Mouse (Mus musculus) lung, postnatal 0 days (tissue): ENCODE data around the gene Gm21860. TPM values are rescaled to one million over a fixed set of nuclear protein-coding genes. Genes with fewer than 3 reads are reported as not detected.
"Not testable (repeated sequence)": the region's sequence is repeated elsewhere in the genome, so short reads cannot be mapped to it uniquely, and the experiment has no call there.

Source experiments
- ATAC-seq: fragments of 200-750 bp; cut with Nextera tagmentation; 2 replicates; pipeline ENCODE4 v1.8.0; 2017; ENCODE audit warnings: moderate library complexity
- DNase-seq: peaks from one replicate; pipeline ENCODE4 v3.0.0-alpha.2; 2016; ENCODE audit warnings: low spot score
- H3K27ac ChIP-seq: fragments of 300-500 bp; sonication (generic); 2 replicates; pipeline ENCODE4 v1.5.1; 2014; ENCODE audit warnings: antibody characterized with exemption, mild to moderate bottlenecking, low read length, mixed read lengths
- H3K27me3 ChIP-seq: fragments of 300-500 bp; sonication (generic); replicated peaks from 2 replicates; pipeline ENCODE4 v1.6.1; 2014; ENCODE audit warnings: low read length, mixed read lengths; ENCODE audit not compliant: insufficient read depth
- H3K36me3 ChIP-seq: fragments of 300-500 bp; sonication (generic); 2 replicates; pipeline ENCODE4 v1.6.1; 2014; ENCODE audit warnings: low read length, mixed read lengths; ENCODE audit not compliant: insufficient read depth
- H3K4me1 ChIP-seq: fragments of 300-500 bp; sonication (generic); 2 replicates; pipeline ENCODE4 v1.6.1; 2014; ENCODE audit warnings: antibody characterized with exemption, low read depth, low read length, mixed read lengths; ENCODE audit not compliant: insufficient read depth
- H3K4me2 ChIP-seq: fragments of 300-500 bp; sonication (generic); replicated peaks from 2 replicates; pipeline ENCODE4 v1.6.1; 2014; ENCODE audit warnings: low read depth, mild to moderate bottlenecking, low read length, moderate library complexity, mixed read lengths
- H3K4me3 ChIP-seq: fragments of 300-500 bp; sonication (generic); 2 replicates; pipeline ENCODE4 v1.5.1; 2014; ENCODE audit warnings: low read depth, low read length
- H3K9ac ChIP-seq: fragments of 300-500 bp; sonication (generic); replicated peaks from 2 replicates; pipeline ENCODE4 v1.6.1; 2014; ENCODE audit warnings: low read depth, mild to moderate bottlenecking
- H3K9me3 ChIP-seq: fragments of 300-500 bp; sonication (generic); 2 replicates; pipeline ENCODE4 v1.6.1; 2016; ENCODE audit warnings: low read length, mixed read lengths
- CTCF ChIP-seq: IDR thresholded peaks from 2 replicates; pipeline ENCODE4 v1.5.1; 2016; ENCODE audit warnings: antibody characterized with exemption, mild to moderate bottlenecking
- EP300 ChIP-seq: IDR thresholded peaks from 2 replicates; pipeline ENCODE4 v1.6.1; 2016; ENCODE audit warnings: antibody characterized with exemption, mild to moderate bottlenecking, control low read depth
- WGBS: fragments of 180-500 bp; shearing (Covaris S2); extraction: QIAGEN DNeasy Blood & Tissue Kit; methylation state at CpG from one replicate; pipeline ENCODE4 v1.1.7; 2014; 5-methylcytosine and 5-hydroxymethylcytosine counted together
- polyA plus RNA-seq: library from polyadenylated mRNA; unstranded; fragments of >200 nt; fragmentation: Nextera tagmentation; extraction: Ambion mirVana; gene quantifications from 2 replicates; pipeline ENCODE4 v1.2.1, GENCODE M21; 2015

Gm21860 gene
- not detected in 2 replicates for polyA plus RNA-seq

DNA sequence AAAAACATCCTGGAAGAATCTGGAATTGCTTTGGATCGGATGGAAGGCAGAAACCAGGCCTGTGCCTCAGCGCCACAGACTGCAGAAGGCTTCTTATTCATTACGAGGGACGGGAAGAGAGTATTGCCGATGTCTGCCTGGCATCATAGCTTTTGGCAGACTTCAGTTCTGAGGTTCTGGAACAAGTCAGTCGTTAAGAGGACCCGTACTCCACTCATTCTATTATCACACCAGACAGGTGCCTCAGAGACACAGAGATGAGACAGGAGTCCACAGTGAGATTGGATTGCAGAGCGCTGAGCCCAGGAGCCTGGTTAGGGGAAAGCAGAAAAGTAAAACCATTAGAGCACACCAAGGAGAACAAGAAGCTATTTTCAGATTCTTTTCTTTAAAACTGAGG is at the start of gene Gm21860:
Gm21860 (minus strand) TSS at position 101 of the 400 bp plus-strand sequence.
- H3K4me2 ChIP-seq, DNase-seq, H3K36me3 ChIP-seq, H3K27me3 ChIP-seq, ATAC-seq, H3K4me1 ChIP-seq, H3K9me3 ChIP-seq, H3K27ac ChIP-seq, H3K9ac ChIP-seq, H3K4me3 ChIP-seq: not testable (repeated sequence)
- WGBS, result no CpG with 5 or more reads among the region's 8 CpGs

DNA sequence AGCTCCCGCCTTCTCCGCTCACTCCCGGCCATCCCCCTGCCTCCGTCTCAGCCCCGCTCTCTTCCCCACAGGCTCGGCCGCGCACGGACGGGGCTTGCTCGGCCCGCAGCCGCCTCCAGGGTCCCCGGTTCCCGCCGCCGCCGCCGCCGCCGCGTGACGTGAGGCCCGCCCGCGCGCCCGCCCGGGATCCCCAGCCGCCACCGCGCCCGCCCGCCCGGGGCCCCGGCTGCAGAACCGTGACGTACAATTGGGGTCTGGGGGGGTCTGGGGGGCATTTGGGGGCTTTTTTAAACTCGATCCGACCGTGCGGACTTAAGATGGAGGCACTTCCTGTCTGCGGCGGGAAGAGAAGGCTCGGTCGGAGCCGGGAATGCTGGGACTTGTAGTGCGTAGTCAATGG is 29.8 kb upstream of the Gm21860 start, which contains the start of gene Gm47283:
Gm47283 (plus strand) TSS at position 301 of the 400 bp plus-strand sequence.
- not testable (repeated sequence) for H3K4me2 ChIP-seq, H3K36me3 ChIP-seq, H3K4me1 ChIP-seq, H3K4me3 ChIP-seq, DNase-seq, H3K27ac ChIP-seq, ATAC-seq, H3K27me3 ChIP-seq, H3K9me3 ChIP-seq, H3K9ac ChIP-seq
- WGBS, result no CpG with 5 or more reads among the region's 48 CpGs

DNA sequence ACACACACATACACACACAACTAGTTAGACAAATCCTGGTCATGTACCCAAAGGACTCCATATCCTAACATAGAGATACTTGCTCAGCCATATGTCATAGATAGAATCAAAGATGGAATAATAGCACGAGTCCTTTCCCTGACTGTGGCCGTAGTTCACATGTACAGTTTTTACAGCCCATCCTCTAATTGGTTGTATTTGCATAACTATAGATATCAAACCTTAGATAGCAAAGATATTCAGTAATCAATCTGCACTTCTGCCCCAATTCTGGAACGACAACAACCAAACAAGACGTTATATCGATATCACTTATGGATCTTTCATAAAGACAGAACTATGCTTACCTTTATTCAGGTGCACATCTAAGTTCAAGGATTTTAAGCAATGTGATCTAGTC is 9.4 kb downstream of the Gm21860 start:
- not testable (repeated sequence) for H3K27me3 ChIP-seq, H3K36me3 ChIP-seq, ATAC-seq, DNase-seq, H3K9ac ChIP-seq, H3K4me2 ChIP-seq, H3K27ac ChIP-seq, H3K4me3 ChIP-seq, H3K4me1 ChIP-seq
- peaks cover 13% of the 10 kb centered on the region for H3K9me3 ChIP-seq
- 93% methylated on average over 5 of the region's 5 CpGs for WGBS

DNA sequence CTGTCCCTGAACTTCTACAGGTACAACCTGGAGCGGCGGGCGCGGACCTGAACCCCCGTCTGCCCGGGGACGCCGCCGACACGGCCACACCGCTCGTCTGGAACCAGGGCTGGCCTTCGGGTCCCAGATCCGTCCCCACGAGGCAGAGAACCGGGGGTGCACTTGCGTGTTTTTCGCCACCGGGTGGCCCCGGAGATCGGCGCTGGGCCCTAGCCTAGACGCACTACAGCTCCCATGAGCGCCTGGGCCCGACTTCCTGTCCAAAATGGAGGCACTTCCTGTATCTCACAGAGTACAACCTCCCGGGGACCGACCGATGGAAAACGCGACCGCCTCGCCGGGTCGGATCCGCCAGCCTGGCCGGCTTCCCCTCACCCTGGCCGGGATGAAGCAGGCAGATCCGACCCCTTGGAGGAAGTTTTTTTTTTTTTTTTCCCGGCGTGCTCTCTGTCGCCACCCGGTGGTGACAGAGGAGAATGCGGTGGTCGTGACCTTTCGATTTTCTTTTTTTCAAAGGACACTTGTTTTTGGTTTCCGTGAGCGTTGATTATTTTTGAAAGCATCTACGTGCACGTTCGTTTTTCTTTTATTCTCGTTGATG is 10.1 kb downstream of the Gm21860 start:
- peak overlapping the region; percentile 34; the same call in 1 of the 2 replicates for H3K4me2 ChIP-seq
- H3K36me3 ChIP-seq, H3K9ac ChIP-seq, H3K4me1 ChIP-seq, H3K27ac ChIP-seq, H3K4me3 ChIP-seq, H3K27me3 ChIP-seq: not testable (repeated sequence)
- peak; percentile 78 for DNase-seq
- 55% methylated on average over 51 of the region's 51 CpGs for WGBS
- H3K9me3 ChIP-seq, result peaks cover 17% of the 10 kb centered on the region
- peak; percentile 87 for ATAC-seq

DNA sequence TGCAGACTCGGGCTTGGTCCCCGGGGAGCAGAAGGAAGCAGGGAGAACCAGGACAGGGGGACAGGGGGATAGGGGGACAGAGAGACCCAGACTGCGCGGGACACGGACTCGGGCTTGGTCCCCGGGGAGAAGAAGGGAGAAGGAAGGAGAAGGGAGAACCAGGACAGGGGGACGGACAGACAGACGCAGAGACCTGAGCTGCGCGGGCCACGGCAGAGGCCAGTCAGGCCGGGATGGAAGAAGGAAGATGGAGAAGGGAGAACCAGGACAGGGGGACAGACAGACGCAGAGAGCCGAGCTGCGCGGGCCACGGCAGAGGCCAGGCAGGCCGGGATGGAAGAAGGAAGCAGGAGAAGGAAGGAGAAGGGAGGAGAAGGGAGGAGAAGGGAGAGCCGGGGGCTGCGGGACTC is 10.8 kb downstream of the Gm21860 start:
- TF ChIP-seq EP300 (no peak), CTCF (no peak)

DNA sequence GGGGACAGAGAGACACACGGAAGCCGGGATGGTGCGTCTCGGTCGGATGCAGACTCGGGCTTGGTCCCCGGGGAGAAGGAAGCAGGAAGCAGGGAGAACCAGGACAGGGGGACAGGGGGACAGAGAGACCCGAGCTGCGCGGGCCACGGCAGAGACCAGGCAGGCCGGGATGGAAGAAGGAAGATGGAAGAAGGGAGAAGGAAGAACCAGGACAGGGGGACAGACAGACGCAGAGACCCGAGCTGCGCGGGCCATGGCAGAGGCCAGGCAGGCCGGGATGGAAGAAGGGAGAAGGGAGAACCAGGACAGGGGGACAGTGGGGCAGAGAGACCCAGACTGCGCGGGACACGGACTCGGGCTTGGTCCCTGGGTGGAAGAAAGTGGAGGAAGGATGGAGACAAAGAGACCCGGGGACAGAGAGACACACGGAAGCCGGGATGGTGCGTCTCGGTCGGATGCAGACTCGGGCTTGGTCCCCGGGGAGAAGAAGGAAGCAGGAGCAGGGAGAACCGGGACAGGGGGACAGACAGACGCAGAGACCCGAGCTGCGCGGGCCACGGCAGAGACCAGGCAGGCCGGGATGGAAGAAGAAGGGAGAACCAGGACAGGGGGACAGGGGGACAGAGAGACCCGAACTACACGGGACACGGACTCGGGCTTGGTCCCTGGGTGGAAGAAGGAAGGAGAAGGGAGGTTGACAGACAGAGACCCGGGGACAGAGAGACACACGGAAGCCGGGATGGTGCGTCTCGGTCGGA is 11.4 kb downstream of the Gm21860 start:
- H3K4me1 ChIP-seq, H3K27ac ChIP-seq, H3K4me3 ChIP-seq, H3K36me3 ChIP-seq, H3K9ac ChIP-seq, ATAC-seq, H3K4me2 ChIP-seq, H3K27me3 ChIP-seq: not testable (repeated sequence)
- WGBS, result 91% methylated on average over 46 of the region's 46 CpGs
- peak; percentile 4 for DNase-seq
- H3K9me3 ChIP-seq, result peaks cover 24% of the 10 kb centered on the region

More for the DNA sequence above, 10.8 kb downstream of the Gm21860 start:
- Histone ChIP-seq H3K27ac (no peak overlapping the region), H3K4me2 (no peak overlapping the region), H3K4me1 (no peaks in the 10 kb centered on the region), H3K9ac (no peak overlapping the region), H3K27me3 (no peaks in the 10 kb centered on the region), H3K4me3 (no peak overlapping the region), H3K36me3 (peaks cover 2% of the 10 kb centered on the region; the same call in 1 of the 2 replicates), H3K9me3 (peaks cover 22% of the 10 kb centered on the region)
- ATAC-seq (no peak), DNase-seq (no peak)
- 90% methylated on average over 21 of the region's 21 CpGs for WGBS

DNA sequence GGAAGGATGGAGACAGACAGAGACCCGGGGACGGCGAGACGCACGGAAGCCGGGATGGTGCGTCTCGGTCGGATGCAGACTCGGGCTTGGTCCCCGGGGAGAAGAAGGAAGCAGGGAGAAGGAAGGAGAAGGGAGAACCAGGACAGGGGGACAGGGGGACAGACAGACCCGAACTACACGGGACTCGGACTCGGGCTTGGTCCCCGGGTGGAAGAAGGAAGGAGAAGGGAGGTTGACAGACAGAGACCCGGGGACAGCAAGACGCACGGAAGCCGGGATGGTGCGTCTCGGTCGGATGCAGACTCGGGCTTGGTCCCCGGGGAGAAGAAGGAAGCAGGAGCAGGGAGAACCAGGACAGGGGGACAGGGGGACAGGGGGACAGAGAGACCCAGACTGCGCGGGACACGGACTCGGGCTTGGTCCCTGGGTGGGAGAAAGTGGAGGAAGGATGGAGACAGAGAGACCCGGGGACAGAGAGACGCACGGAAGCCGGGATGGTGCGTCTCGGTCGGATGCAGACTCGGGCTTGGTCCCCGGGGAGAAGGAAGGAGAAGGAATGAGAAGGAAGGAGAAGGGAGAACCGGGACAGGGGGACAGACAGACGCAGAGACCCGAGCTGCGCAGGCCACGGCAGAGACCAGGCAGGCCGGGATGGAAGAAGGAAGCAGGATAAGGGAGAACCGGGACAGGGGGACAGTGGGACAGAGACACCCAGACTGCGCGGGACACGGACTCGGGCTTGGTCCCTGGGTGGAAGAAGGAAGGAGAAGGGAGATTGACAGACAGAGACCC is 12.2 kb downstream of the Gm21860 start:
- not testable (repeated sequence) for ATAC-seq, H3K4me1 ChIP-seq, H3K4me2 ChIP-seq, H3K9ac ChIP-seq, H3K27me3 ChIP-seq, H3K27ac ChIP-seq, H3K36me3 ChIP-seq, H3K4me3 ChIP-seq
- 91% methylated on average over 49 of the region's 49 CpGs for WGBS
- peak; percentile 36 for DNase-seq
- peaks cover 24% of the 10 kb centered on the region for H3K9me3 ChIP-seq

DNA sequence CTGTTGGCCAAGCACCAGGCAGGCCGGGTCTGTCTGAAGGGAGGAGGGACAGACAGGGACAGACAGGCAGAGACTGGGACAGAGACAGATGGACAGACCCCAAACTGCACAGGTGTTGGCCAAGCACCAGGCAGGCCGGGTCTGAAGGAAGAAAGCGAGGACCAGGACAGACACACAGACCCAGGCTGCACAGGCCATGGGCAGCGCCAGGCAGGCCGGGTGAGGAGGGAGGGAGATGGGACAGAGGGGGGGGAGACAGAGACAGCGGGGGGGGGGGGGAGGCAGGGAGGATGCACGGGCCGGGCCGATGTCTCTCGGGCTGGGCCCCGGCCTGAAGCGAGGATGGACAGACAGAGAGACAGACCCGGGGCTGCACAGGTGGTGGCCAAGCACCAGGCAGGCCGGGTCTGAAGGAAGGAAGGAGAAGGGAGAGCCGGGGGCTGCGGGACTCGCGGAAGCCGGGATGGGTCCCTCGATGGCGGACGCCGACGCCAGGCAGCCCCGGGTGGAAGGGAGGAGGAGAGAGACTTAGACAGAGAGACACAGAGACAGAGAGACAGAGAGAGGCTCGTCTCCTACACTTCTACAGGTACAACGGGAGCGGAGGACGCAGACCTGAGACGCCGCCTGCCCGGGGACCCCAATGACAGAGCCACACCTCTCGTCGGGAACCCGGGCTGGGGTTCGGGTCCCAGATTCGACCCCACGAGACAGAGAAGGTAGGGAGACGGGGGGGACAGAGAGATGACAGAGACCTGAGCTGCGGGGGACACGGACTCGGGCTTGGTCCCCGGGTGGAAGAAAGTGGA is 13.0 kb downstream of the Gm21860 start:
- not testable (repeated sequence) for H3K27me3 ChIP-seq, H3K9ac ChIP-seq, H3K27ac ChIP-seq, H3K4me3 ChIP-seq, H3K4me2 ChIP-seq, H3K4me1 ChIP-seq, H3K36me3 ChIP-seq
- DNase-seq (peak; percentile 44), ATAC-seq (peak; percentile 25)
- peaks cover 24% of the 10 kb centered on the region for H3K9me3 ChIP-seq
- WGBS, result 84% methylated on average over 41 of the region's 43 CpGs
